Mouse (Mus musculus) MEL (cell line): ENCODE measurements around the gene Lipf. TPM values are rescaled to one million over a fixed set of nuclear protein-coding genes. Genes with fewer than 3 reads are reported as not detected.

Experiments used
- DNase-seq: peaks from one replicate; pipeline ENCODE4 v3.0.0; 2011; ENCODE audit warnings: low read depth, low spot score
- H3K27ac ChIP-seq: 2 replicates; pipeline ENCODE4 v1.5.1; 2012; ENCODE audit warnings: low read depth, mild to moderate bottlenecking, control low read depth, low read length, moderate library complexity; ENCODE audit not compliant: control insufficient read depth
- H3K27me3 ChIP-seq, 2 experiments: fragments of 150-350 bp in 1 of 2; sonication (generic) in 1 of 2; 2 replicates each; pipeline ENCODE4 v1.6.1; 2012; ENCODE audit warnings: low read length in 2 of 2, mild to moderate bottlenecking in 2 of 2, improper control_type of control experiment in 1 of 2, moderate library complexity in 1 of 2; ENCODE audit not compliant: insufficient read depth in 2 of 2, control insufficient read depth in 1 of 2
- H3K36me3 ChIP-seq, 2 experiments: 2 replicates each; pipeline ENCODE4 v1.6.1; 2012 to 2014; ENCODE audit warnings: low read length in 2 of 2, improper control_type of control experiment in 1 of 2, inconsistent platforms in 1 of 2, mild to moderate bottlenecking in 1 of 2; ENCODE audit not compliant: insufficient read depth in 2 of 2, control insufficient read depth in 1 of 2
- H3K4me1 ChIP-seq, 2 experiments: fragments of 150-350 bp in 1 of 2; sonication (generic) in 1 of 2; 2 replicates each; pipeline ENCODE4 v1.6.1; 2012; ENCODE audit warnings: low read length in 2 of 2, improper control_type of control experiment in 1 of 2, mild to moderate bottlenecking in 1 of 2; ENCODE audit not compliant: insufficient read depth in 2 of 2, control insufficient read depth in 1 of 2
- H3K4me3 ChIP-seq, 2 experiments: fragments of 150-350 bp in 1 of 2; sonication (generic) in 1 of 2; 2 replicates each; pipeline ENCODE4 v1.5.1; 2012; ENCODE audit warnings: low read depth in 2 of 2, low read length in 2 of 2, mild to moderate bottlenecking in 2 of 2, moderate library complexity in 2 of 2, control low read depth in 1 of 2, improper control_type of control experiment in 1 of 2; ENCODE audit not compliant: control insufficient read depth in 1 of 2, insufficient read depth in 1 of 2
- H3K79me2 ChIP-seq: 2 replicates; pipeline ENCODE4 v1.6.1; 2012; ENCODE audit warnings: mild to moderate bottlenecking, low read length, moderate library complexity; ENCODE audit not compliant: control insufficient read depth, poor library complexity, insufficient read depth
- H3K9ac ChIP-seq: 2 replicates; pipeline ENCODE4 v1.6.1; 2012; ENCODE audit warnings: low read depth, mild to moderate bottlenecking, control low read depth, low read length, moderate library complexity; ENCODE audit not compliant: control insufficient read depth, poor library complexity, severe bottlenecking
- H3K9me3 ChIP-seq: fragments of 150-350 bp; sonication (generic); replicated peaks from 2 replicates; pipeline ENCODE4 v1.6.1; 2012; ENCODE audit warnings: mild to moderate bottlenecking, low read length, improper control_type of control experiment, moderate library complexity; ENCODE audit not compliant: insufficient read depth
- BHLHE40 ChIP-seq: IDR thresholded peaks from 2 replicates; pipeline ENCODE4 v1.6.1; 2012; ENCODE audit warnings: low read depth, mild to moderate bottlenecking, inconsistent platforms, low read length, improper control_type of control experiment, borderline replicate concordance
- CHD1 ChIP-seq: IDR thresholded peaks from 2 replicates; pipeline ENCODE4 v1.6.1; 2012; ENCODE audit warnings: low read depth, mild to moderate bottlenecking, inconsistent platforms, low read length, improper control_type of control experiment
- CTCF ChIP-seq, 3 experiments: IDR thresholded peaks in 2 of 3; conservative IDR thresholded peaks in 1 of 3; 2 replicates each; pipeline ENCODE4 v1.5.1; 2011 to 2012; ENCODE audit warnings: low read length in 3 of 3, low read depth in 2 of 3, mild to moderate bottlenecking in 2 of 3, improper control_type of control experiment in 1 of 3, inconsistent platforms in 1 of 3, mixed read lengths in 1 of 3, moderate library complexity in 1 of 3; ENCODE audit not compliant: control insufficient read depth in 1 of 3, insufficient read depth in 1 of 3, poor library complexity in 1 of 3, severe bottlenecking in 1 of 3
- EP300 ChIP-seq, 2 experiments: IDR thresholded peaks; 2 replicates each; pipeline ENCODE4 v1.6.1; 2011; ENCODE audit warnings: improper control_type of control experiment in 2 of 2, low read length in 2 of 2, low read depth in 1 of 2, mild to moderate bottlenecking in 1 of 2
- ETS1 ChIP-seq: IDR thresholded peaks from 2 replicates; pipeline ENCODE4 v1.6.1; 2012; ENCODE audit warnings: low read depth, mild to moderate bottlenecking, inconsistent platforms, low read length, improper control_type of control experiment, moderate library complexity
- GABPA ChIP-seq: IDR thresholded peaks from 2 replicates; pipeline ENCODE4 v1.6.1; 2012; ENCODE audit warnings: low read depth, mild to moderate bottlenecking, inconsistent platforms, low read length, improper control_type of control experiment, moderate library complexity
- JUND ChIP-seq: IDR thresholded peaks from 2 replicates; pipeline ENCODE4 v1.6.1; 2011; ENCODE audit warnings: low read depth, mild to moderate bottlenecking, improper control_type of control experiment, low read length
- KAT2A ChIP-seq: conservative IDR thresholded peaks from 2 replicates; pipeline ENCODE4 v1.6.1; 2012; ENCODE audit warnings: low read depth, low read length, improper control_type of control experiment, inconsistent platforms
- MAFK ChIP-seq: IDR thresholded peaks from 2 replicates; pipeline ENCODE4 v1.6.1; 2011; ENCODE audit warnings: low read depth, mild to moderate bottlenecking, low read length, improper control_type of control experiment, borderline replicate concordance
- MAX ChIP-seq: IDR thresholded peaks from 2 replicates; pipeline ENCODE4 v1.6.1; 2011; ENCODE audit warnings: low read length, improper control_type of control experiment
- MAZ ChIP-seq: IDR thresholded peaks from 2 replicates; pipeline ENCODE4 v1.6.1; 2012; ENCODE audit warnings: low read depth, mild to moderate bottlenecking, inconsistent platforms, low read length, improper control_type of control experiment
- MEF2A ChIP-seq: IDR thresholded peaks from 2 replicates; pipeline ENCODE4 v1.6.1; 2014; ENCODE audit warnings: low read depth, mild to moderate bottlenecking, inconsistent platforms, low read length, improper control_type of control experiment; ENCODE audit not compliant: poor library complexity, insufficient replicate concordance, severe bottlenecking; ENCODE audit errors: extremely low read depth
- MXI1 ChIP-seq: IDR thresholded peaks from 2 replicates; pipeline ENCODE4 v1.6.1; 2011; ENCODE audit warnings: mild to moderate bottlenecking, low read depth, low read length, improper control_type of control experiment
- MYB ChIP-seq: IDR thresholded peaks from 2 replicates; pipeline ENCODE4 v1.6.1; 2011; ENCODE audit warnings: mild to moderate bottlenecking, low read depth, low read length, improper control_type of control experiment
- MYC ChIP-seq: IDR thresholded peaks from 2 replicates; pipeline ENCODE4 v1.6.1; 2011; ENCODE audit warnings: low read depth, mild to moderate bottlenecking, low read length, improper control_type of control experiment, moderate library complexity
- NELFE ChIP-seq: IDR thresholded peaks from 2 replicates; pipeline ENCODE4 v1.6.1; 2011; ENCODE audit warnings: low read depth, low read length, improper control_type of control experiment
- POLR2A ChIP-seq, 2 experiments: IDR thresholded peaks; 2 replicates each; pipeline ENCODE4 v1.6.1; 2011 to 2012; ENCODE audit warnings: low read length in 2 of 2, mild to moderate bottlenecking in 2 of 2, control low read depth in 1 of 2, improper control_type of control experiment in 1 of 2, low read depth in 1 of 2, moderate library complexity in 1 of 2; ENCODE audit not compliant: control insufficient read depth in 1 of 2, insufficient read depth in 1 of 2, poor library complexity in 1 of 2
- POLR2AphosphoS2 ChIP-seq: IDR thresholded peaks from 2 replicates; pipeline ENCODE4 v1.6.1; 2011; ENCODE audit warnings: low read length, improper control_type of control experiment
- POLR2AphosphoS5 ChIP-seq: IDR thresholded peaks from 2 replicates; pipeline ENCODE4 v1.6.1; 2012; ENCODE audit warnings: low read depth, borderline replicate concordance, mild to moderate bottlenecking, inconsistent platforms, low read length, moderate library complexity, mixed read lengths
- TBP ChIP-seq: IDR thresholded peaks from 2 replicates; pipeline ENCODE4 v1.8.0; 2011; ENCODE audit warnings: low read depth, low read length, improper control_type of control experiment
- TCF12 ChIP-seq: IDR thresholded peaks from 2 replicates; pipeline ENCODE4 v1.6.1; 2014; ENCODE audit warnings: low read depth, mild to moderate bottlenecking, inconsistent platforms, low read length, improper control_type of control experiment, moderate library complexity
- USF2 ChIP-seq, 2 experiments: IDR thresholded peaks; 2 replicates each; pipeline ENCODE4 v1.6.1; 2011 to 2012; ENCODE audit warnings: improper control_type of control experiment in 2 of 2, low read length in 2 of 2, borderline replicate concordance in 1 of 2, inconsistent platforms in 1 of 2, low read depth in 1 of 2, mild to moderate bottlenecking in 1 of 2; ENCODE audit not compliant: insufficient read depth in 1 of 2
- ZC3H11A ChIP-seq: IDR thresholded peaks from 2 replicates; pipeline ENCODE4 v1.6.1; 2012; ENCODE audit warnings: low read depth, mild to moderate bottlenecking, inconsistent platforms, low read length, improper control_type of control experiment
- polyA plus RNA-seq, 2 experiments: library from polyadenylated mRNA; stranded (reverse) in 1 of 2; unstranded in 1 of 2; fragments of >175 nt in 1 of 2; fragments of >200 nt in 1 of 2; gene quantifications; 2 replicates each; pipeline versions ENCODE4 v1.2.1 to v1.2.4; 2012; ENCODE audit warnings: low replicate concordance in 2 of 2, low read depth in 1 of 2; ENCODE audit not compliant: insufficient read length in 2 of 2, insufficient read depth in 1 of 2, missing spikeins in 1 of 2
- total RNA-seq: library from RNA; depleted of rRNA; stranded (reverse); fragments of 300-350 nt; gene quantifications from 2 replicates; pipeline ENCODE4 v1.2.3, GENCODE M21; 2012

Lipf gene
- total and polyA plus RNA-seq, 3 experiments: not detected

DNA sequence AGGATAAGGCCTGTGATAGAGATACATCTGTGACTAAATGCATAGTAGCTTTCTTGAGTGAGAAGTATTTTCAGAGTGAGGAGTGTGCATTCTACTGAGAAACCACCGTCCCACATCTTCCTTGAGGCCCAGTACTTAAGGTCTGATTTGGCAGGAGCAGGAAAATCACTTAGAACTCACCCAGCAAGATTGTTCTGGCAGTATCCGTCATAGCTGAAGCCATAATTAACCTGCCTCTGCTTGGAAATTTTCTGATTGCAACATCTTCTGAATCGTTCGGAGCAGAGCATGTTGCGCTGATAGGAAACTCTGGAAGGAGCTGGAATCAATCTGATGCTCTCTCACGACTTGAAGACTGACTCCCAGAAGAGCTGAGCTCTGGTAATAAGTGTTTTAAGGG, 47.0 kb downstream of the Lipf start, which contains the start of gene Lipk:
Lipk (plus strand) TSS at position 289 of the 400 bp plus-strand sequence.
- H3K4me1 ChIP-seq: no peaks in the 10 kb centered on the region
- DNase-seq: no peak
- H3K27me3 ChIP-seq: no peaks in the 10 kb centered on the region
- H3K4me3 ChIP-seq: no peak within 1 kb of the TSS
- no peak for TF ChIP-seq JUND
- no peak for TF ChIP-seq NELFE
- no peak for TF ChIP-seq MYB
- TF ChIP-seq CHD1: no peak
- TF ChIP-seq BHLHE40: no peak
- TF ChIP-seq ZC3H11A: no peak
- TF ChIP-seq MYC: no peak
- no peak for TF ChIP-seq CTCF (IDR thresholded peaks at IDR 0.05 in 2 of 3, conservative IDR thresholded peaks at IDR 0.05 in 1 of 3; ENCODE audit: control insufficient read depth in 1 of 3, insufficient read depth in 1 of 3, low read depth in 2 of 3, low read length in 3 of 3, poor library complexity in 1 of 3, severe bottlenecking in 1 of 3)
- TF ChIP-seq TBP: no peak
- no peak for TF ChIP-seq USF2 (IDR thresholded peaks at IDR 0.05; ENCODE audit: borderline replicate concordance in 1 of 2, insufficient read depth in 1 of 2, low read depth in 1 of 2, low read length in 2 of 2)
- TF ChIP-seq MAFK: no peak
- no peak for TF ChIP-seq MEF2A
- no peak for TF ChIP-seq MAX
- TF ChIP-seq ETS1: no peak
- TF ChIP-seq MAZ: no peak
- TF ChIP-seq EP300 (IDR thresholded peaks at IDR 0.05; ENCODE audit: low read depth in 1 of 2, low read length in 2 of 2): no peak
- TF ChIP-seq TCF12: no peak
- no peak for TF ChIP-seq POLR2A (IDR thresholded peaks at IDR 0.05; ENCODE audit: control insufficient read depth in 1 of 2, insufficient read depth in 1 of 2, low read depth in 1 of 2, low read length in 2 of 2, poor library complexity in 1 of 2)
- TF ChIP-seq POLR2AphosphoS2: no peak
- TF ChIP-seq, all 39 proteins: peak for 0
- no peaks in the 10 kb centered on the region for H3K9me3 ChIP-seq
- no peak within 1 kb of the TSS for H3K27ac ChIP-seq
- no peaks in the 10 kb centered on the region for H3K79me2 ChIP-seq
- no peak within 1 kb of the TSS for H3K9ac ChIP-seq
- H3K36me3 ChIP-seq: no peaks in the 10 kb centered on the region

DNA sequence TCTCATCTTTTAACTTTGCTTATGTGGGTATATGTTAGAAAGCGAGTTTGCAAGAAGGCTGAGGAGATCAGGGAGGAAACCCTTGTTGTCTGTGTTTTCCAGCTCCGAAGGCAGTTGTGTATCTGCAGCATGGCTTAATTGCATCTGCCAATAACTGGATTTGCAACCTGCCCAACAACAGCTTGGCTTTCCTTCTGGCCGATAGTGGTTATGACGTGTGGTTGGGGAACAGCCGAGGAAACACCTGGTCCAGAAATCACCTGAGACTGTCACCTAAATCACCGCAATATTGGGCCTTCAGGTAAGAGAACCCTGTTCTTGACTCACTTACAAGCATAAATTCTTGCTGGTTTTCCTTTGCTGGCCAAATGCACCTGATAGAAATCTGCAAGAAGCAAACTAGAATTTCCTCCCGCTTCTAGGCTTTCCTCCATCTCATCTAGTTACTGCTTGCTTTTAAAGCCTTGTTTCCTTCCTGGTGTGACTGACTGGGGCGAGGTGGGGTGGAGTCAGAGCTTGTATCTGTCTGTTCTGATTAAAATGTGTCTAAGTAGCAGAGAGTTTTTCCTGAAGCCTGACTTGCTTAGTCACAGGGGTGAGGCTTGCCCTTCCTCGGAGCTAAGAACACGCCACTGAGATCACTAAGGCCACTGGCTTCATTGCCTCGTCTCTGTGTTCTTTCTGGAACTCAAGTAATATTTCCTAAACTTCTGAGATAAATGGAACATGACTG, 60.6 kb downstream of the Lipf start:
- no peak for DNase-seq
- no peaks in the 10 kb centered on the region for H3K79me2 ChIP-seq
- TF ChIP-seq KAT2A: no peak
- TF ChIP-seq TCF12: no peak
- TF ChIP-seq POLR2A (IDR thresholded peaks at IDR 0.05; ENCODE audit: control insufficient read depth in 1 of 2, insufficient read depth in 1 of 2, low read depth in 1 of 2, low read length in 2 of 2, poor library complexity in 1 of 2): no peak
- TF ChIP-seq POLR2AphosphoS5: no peak
- no peak for TF ChIP-seq TBP
- no peak for TF ChIP-seq MAFK
- no peak for TF ChIP-seq GABPA
- no peak for TF ChIP-seq MAZ
- TF ChIP-seq MXI1: no peak
- no peaks in the 10 kb centered on the region for H3K27me3 ChIP-seq
- no peaks in the 10 kb centered on the region for H3K36me3 ChIP-seq
- no peak overlapping the region for H3K9ac ChIP-seq
- H3K27ac ChIP-seq: no peak overlapping the region
- no peaks in the 10 kb centered on the region for H3K4me1 ChIP-seq
- no peak overlapping the region for H3K4me3 ChIP-seq
- no peaks in the 10 kb centered on the region for H3K9me3 ChIP-seq
